Mouse (Mus musculus): Measurements from ENCODE around the gene Olfr1459.

GRCm38 (mm10) chr19:13093908-13094307 lies 55.4 kb downstream of the Olfr1459 start:
- TF ChIP-seq POLR2A (IDR thresholded peaks at IDR 0.05; ENCODE audit: insufficient read depth, low read depth, low read length) (no peak), CTCF (IDR thresholded peaks at IDR 0.05) (no peak), EP300 (IDR thresholded peaks at IDR 0.05; ENCODE audit: insufficient read depth, low read depth, low read length) (no peak)

Measured in heart, adult 2 months (tissue).